Mouse (Mus musculus): Measurements from ENCODE around the gene Il34.

The Il34 gene

GRCm38 (mm10) chr8:110775721-110776120 is 30.0 kb downstream of the Il34 start:
- DNase-seq = no peak

GRCm38 (mm10) chr8:110775316-110775715 is 30.4 kb downstream of the Il34 start:
- DNase-seq = no peak

GRCm38 (mm10) chr8:110774725-110775124 is 31.0 kb downstream of the Il34 start:
- no peak for DNase-seq

DNA sequence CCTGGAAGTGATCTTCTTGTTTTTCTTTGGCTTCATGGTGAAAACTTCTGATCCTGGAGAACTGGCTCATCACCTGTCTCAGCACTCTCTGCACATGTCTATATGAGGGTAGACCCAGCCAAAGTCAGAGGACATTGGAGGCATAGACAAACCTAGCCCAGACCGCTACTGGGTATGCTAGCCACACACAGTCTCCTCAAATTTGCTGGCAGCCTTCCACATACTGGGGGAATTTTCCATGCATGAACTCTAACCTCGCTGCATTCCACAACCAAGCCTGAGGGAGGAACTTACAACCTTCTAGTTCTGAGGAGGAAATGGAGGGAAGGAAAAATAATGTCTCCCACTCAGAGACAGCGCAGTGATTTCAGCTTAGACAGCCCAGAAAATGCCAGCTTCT is 31.7 kb downstream of the Il34 start:
- no peak for DNase-seq

DNA sequence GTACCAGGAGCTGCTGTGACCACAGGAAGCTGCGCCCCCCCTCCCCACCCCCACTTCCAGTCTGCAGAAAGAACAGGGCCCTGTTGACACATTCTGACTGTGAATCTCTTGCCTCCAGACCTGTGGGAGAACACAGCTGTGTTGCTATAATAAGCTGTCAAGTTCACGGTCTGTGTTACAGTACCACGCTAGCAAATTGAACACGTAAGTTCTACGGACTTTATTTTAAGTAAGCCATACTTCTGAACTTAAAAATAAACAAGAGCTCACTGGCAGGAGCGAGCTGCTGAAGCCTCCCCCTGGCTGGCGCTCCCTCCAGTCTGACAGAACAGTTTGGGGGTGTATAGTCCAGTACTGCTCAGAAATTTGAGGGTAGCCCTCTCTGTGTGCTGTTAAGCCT is 33.3 kb downstream of the Il34 start:
- DNase-seq = no peak

- no peak for DNase-seq
These were observed 38.5 kb downstream of the Il34 start for GRCm38 (mm10) chr8:110767261-110767660.

GRCm38 (mm10) chr8:110764671-110765070 is 41.1 kb downstream of the Il34 start:
- DNase-seq = peak; percentile 44

- DNase-seq = no peak
These were observed 43.7 kb downstream of the Il34 start for GRCm38 (mm10) chr8:110761988-110762387.

GRCm38 (mm10) chr8:110761185-110761584 is 44.5 kb downstream of the Il34 start:
- no peak for DNase-seq

DNA sequence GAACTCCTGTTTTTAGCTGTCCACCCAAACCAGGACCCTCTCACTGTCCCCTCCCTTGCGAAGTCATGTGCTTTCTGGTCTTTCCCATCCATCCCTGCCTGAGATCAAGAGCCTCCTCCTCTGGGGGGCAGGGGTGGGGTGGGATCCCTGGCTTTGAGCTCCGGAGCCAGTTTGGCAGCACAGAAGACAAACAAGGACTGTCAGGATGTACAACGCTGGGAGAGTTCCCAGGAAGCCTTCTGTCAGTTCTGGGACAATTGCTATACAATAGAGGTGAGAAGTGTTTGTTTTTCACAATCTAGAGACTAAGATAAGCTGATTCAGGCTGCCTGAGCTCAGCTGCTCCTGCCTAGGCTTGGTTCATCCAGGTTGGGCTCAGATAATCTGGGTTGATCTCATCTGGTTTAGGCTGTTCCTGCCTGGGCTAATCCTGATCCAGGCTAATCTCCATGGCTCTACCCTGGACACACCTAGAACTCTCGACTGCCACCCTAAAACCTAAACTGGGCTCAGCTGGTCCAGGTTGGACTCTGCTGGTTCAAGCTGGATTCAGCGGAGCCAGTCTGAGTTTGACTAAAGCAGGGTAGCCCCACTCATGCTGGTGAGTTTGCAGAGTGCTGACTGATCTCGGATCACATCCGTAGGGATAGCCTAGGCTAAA is 45.3 kb downstream of the Il34 start:
- no peak for DNase-seq

DNA sequence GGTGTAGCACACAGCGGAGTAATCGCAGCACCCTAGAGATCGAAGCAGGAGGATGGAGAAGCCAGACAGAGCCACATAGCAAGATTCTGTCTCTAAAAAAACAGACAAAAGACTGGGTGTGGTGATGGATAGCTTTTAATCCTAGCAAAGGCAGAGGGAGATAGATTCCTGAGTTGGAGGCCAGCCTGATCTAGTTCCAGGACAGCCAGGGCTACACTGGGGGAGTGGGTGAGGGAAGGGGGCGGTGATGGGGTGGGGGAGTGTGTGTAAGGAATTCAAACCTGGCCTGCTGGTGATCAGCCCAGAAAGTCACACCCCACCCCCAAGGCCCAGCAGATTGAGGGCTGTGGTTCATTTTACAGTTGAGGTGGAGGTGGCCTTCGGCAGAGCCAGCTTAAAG is 49.5 kb downstream of the Il34 start:
- no peak for DNase-seq

- DNase-seq = peak; percentile 64
These were observed 50.1 kb downstream of the Il34 start for GRCm38 (mm10) chr8:110755511-110756170.

GRCm38 (mm10) chr8:110754713-110755112 is 51.0 kb downstream of the Il34 start:
- no peak for DNase-seq

DNA sequence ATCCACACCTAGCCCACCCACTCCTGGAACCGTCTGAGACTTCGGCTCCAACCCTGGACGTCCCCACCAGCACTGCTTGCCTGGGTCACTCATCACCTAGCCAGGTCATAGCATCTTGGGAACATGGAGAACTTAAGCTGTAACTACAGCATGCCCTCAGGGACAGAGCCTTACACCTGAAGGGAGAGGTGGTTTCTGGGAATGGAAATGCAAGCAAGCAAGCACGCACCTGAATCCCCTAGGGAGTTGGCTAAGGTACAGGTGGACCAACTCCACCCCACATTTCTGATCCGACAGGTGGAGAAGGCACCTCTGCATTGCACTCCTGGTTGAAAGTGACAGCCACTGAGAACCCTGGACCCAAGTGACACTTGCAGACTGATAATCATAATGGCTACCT is 54.2 kb downstream of the Il34 start:
- no peak for DNase-seq

GRCm38 (mm10) chr8:110750269-110750668 is 55.5 kb downstream of the Il34 start:
- no peak for DNase-seq

- no peak for DNase-seq
These were observed 56.1 kb downstream of the Il34 start for GRCm38 (mm10) chr8:110749500-110750170.

- DNase-seq = no peak
These were observed 59.1 kb downstream of the Il34 start for GRCm38 (mm10) chr8:110746661-110747060.

GRCm38 (mm10) chr8:110745162-110745561 is 60.6 kb downstream of the Il34 start:
- no peak for DNase-seq

DNA sequence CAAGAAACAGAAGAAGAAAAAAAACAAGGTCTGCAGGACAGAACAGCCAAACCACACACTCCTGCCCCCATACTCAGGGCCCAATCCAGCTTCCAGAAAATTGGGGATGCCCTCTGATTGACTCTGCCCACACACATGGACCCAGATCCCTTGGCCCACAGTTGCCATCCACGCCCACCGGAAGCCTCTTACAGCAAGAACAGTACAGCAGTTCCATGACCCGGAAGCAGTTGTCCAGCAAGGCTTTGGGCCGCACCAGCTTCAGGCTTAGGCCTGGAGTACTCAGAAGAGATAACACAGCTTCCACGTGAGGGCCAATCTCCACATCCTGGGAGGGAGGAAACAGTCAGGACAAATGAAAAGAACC is 63.3 kb downstream of the Il34 start:
- DNase-seq = no peak

GRCm38 (mm10) chr8:110741816-110742451 is 63.8 kb downstream of the Il34 start:
- DNase-seq = no peak

GRCm38 (mm10) chr8:110740629-110741175 is 65.0 kb downstream of the Il34 start:
- DNase-seq = no peak

DNA sequence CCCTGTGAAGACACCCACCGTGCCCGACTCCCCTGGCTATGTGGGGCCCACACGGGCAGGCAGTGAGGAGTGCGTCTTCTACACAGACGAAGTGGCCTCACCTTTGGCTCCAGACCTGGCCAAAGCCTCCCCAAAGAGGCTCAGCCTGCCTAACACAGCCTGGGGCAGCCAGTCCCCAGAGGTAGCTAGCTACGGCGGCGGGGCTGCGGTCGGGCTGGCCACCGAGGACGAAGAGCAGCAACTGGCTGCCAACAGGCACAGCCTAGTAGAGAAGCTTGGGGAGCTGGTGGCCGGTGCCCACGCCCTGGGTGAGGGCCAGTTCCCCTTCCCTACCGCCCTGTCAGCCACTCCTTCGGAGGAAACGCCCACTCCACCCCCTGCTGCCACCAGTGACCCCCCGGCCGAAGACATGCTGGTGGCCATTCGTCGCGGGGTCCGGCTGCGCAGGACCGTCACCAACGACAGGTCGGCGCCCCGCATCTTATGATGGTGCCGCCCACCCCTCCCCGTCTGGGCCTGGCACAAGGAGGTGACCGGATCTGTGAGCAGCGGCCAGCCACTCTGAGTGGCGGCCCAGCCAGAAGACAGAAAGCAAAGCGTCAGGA is 67.0 kb downstream of the Il34 start:
- DNase-seq = no peak

DNA sequence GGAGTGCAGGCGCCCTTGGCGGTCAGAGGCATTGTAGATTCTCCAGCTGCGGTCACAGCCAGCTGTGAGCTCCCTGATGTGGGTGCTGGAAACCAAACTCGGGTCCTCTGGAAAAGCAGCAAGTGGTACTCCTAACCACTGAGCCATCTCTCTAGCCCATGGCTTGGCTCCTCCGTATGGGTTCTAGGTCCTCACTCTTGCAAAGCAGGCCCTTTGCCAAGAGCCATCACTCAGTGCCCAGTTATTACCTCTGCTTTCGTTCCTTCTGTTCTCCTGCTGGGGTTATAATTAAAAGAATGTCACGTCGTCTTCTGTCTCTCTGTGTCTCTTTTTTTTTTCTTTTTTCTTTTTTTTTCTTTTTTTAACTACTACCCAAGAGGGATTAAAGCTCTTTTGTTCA is 72.7 kb downstream of the Il34 start:
- DNase-seq = no peak

Data from layer of hippocampus, adult 9-11 months (tissue).